Mouse (Mus musculus) kidney, adult 8-10 months (tissue): ENCODE results near the gene Iqub.
A peak's percentile ranks its signal among the peaks of the same experiment; 100 is the strongest.

ENCODE experiments used
- DNase-seq, 2 experiments: peaks; one replicate each; pipeline ENCODE4 v3.0.0; 2022

Iqub gene

GRCm38 (mm10) chr6:24514552-24515284, at the start of gene Iqub:
TSS of gene Iqub (minus strand) at chr6:24515067.
- peak; percentile 22 to 33 for DNase-seq

- DNase-seq: no peak
These were observed 49.2 kb upstream of the Iqub start for GRCm38 (mm10) chr6:24564081-24564480.

GRCm38 (mm10) chr6:24555488-24555887, 40.6 kb upstream of the Iqub start:
- no peak for DNase-seq

GRCm38 (mm10) chr6:24554427-24555086, 39.7 kb upstream of the Iqub start:
- DNase-seq: no peak

GRCm38 (mm10) chr6:24552046-24552445, 37.2 kb upstream of the Iqub start:
- no peak for DNase-seq

GRCm38 (mm10) chr6:24549801-24550200, 34.9 kb upstream of the Iqub start:
- no peak for DNase-seq

- DNase-seq: peak; percentile 37 to 77
These were observed 32.0 kb upstream of the Iqub start for GRCm38 (mm10) chr6:24546716-24547420.

GRCm38 (mm10) chr6:24543119-24543591, 28.3 kb upstream of the Iqub start:
- no peak for DNase-seq

GRCm38 (mm10) chr6:24542393-24542792, 27.5 kb upstream of the Iqub start:
- DNase-seq: no peak

- DNase-seq: no peak
These were observed 25.2 kb upstream of the Iqub start for GRCm38 (mm10) chr6:24540106-24540505.

- no peak for DNase-seq
These were observed 23.6 kb upstream of the Iqub start for GRCm38 (mm10) chr6:24538435-24538834.

GRCm38 (mm10) chr6:24532804-24533203, 17.9 kb upstream of the Iqub start:
- DNase-seq: no peak

GRCm38 (mm10) chr6:24530711-24531420, 16.0 kb upstream of the Iqub start:
- no peak for DNase-seq

- peak; percentile 50 to 68 for DNase-seq
These were observed 15.3 kb upstream of the Iqub start for GRCm38 (mm10) chr6:24530166-24530565.

GRCm38 (mm10) chr6:24528064-24528243, 13.1 kb upstream of the Iqub start, which contains the start of gene Asb15:
TSS of gene Asb15 (plus strand) at chr6:24528144.
- DNase-seq: no peak

GRCm38 (mm10) chr6:24527155-24528063, 12.5 kb upstream of the Iqub start, which contains the start of gene Ndufa5:
TSS of gene Ndufa5 (minus strand) at chr6:24528013.
- peak; percentile 96 for DNase-seq

- DNase-seq: no peak
These were observed 10.8 kb upstream of the Iqub start for GRCm38 (mm10) chr6:24525705-24526104.

- DNase-seq: no peak
These were observed 1.3 kb upstream of the Iqub start for GRCm38 (mm10) chr6:24516197-24516596.

GRCm38 (mm10) chr6:24504141-24504540, 10.7 kb downstream of the Iqub start:
- DNase-seq: no peak

- DNase-seq: no peak
These were observed 24.5 kb downstream of the Iqub start for GRCm38 (mm10) chr6:24490341-24490740.

GRCm38 (mm10) chr6:24486530-24486929, 28.3 kb downstream of the Iqub start:
- DNase-seq: no peak

- DNase-seq: no peak
These were observed 44.2 kb downstream of the Iqub start for GRCm38 (mm10) chr6:24470571-24471132.
